Mouse (Mus musculus) midbrain, embryonic 16.5 days (tissue): ENCODE data around the gene Fut1. TPM values are rescaled to one million over a fixed set of nuclear protein-coding genes. Genes with fewer than 3 reads are reported as not detected.

ENCODE experiments used
- ATAC-seq: fragments of 200-750 bp; cut with Nextera tagmentation; 2 replicates; pipeline ENCODE4 v1.8.0; 2017; ENCODE audit warnings: moderate TSS enrichment
- H3K27ac ChIP-seq: fragments of 300-500 bp; sonication (generic); 2 replicates; pipeline ENCODE4 v1.5.1; 2014; ENCODE audit warnings: mild to moderate bottlenecking, low read length, mixed read lengths
- H3K27me3 ChIP-seq: fragments of 300-500 bp; sonication (generic); 2 replicates; pipeline ENCODE4 v1.6.1; 2014; ENCODE audit warnings: low read depth, low read length, mixed read lengths; ENCODE audit not compliant: control insufficient read depth, insufficient read depth
- H3K36me3 ChIP-seq: fragments of 300-500 bp; sonication (generic); 2 replicates; pipeline ENCODE4 v1.6.1; 2014; ENCODE audit warnings: mild to moderate bottlenecking, low read length, moderate library complexity, mixed read lengths; ENCODE audit not compliant: control insufficient read depth, insufficient read depth
- H3K4me1 ChIP-seq: fragments of 300-500 bp; sonication (generic); 2 replicates; pipeline ENCODE4 v1.6.1; 2014; ENCODE audit warnings: mild to moderate bottlenecking, low read length, mixed read lengths; ENCODE audit not compliant: control insufficient read depth, insufficient read depth
- H3K4me2 ChIP-seq: fragments of 300-500 bp; sonication (generic); 2 replicates; pipeline ENCODE4 v1.6.1; 2014; ENCODE audit warnings: mild to moderate bottlenecking, low read length, mixed read lengths
- H3K4me3 ChIP-seq: fragments of 300-500 bp; sonication (generic); 2 replicates; pipeline ENCODE4 v1.5.1; 2014; ENCODE audit warnings: low read depth, mild to moderate bottlenecking, low read length, moderate library complexity, mixed read lengths
- H3K9ac ChIP-seq: fragments of 300-500 bp; sonication (generic); 2 replicates; pipeline ENCODE4 v1.6.1; 2014; ENCODE audit warnings: low read depth, low read length, mixed read lengths
- H3K9me3 ChIP-seq: fragments of 300-500 bp; sonication (generic); replicated peaks from 2 replicates; pipeline ENCODE4 v1.6.1; 2014; ENCODE audit warnings: mild to moderate bottlenecking, low read length, mixed read lengths; ENCODE audit not compliant: control insufficient read depth, poor library complexity, severe bottlenecking
- WGBS: fragments of 180-500 bp; shearing (Covaris S2); extraction: QIAGEN DNeasy Blood & Tissue Kit; methylation state at CpG from one replicate; pipeline ENCODE4 v1.1.7; 2014; 5-methylcytosine and 5-hydroxymethylcytosine counted together
- polyA plus RNA-seq: library from polyadenylated mRNA; unstranded; fragments of >200 nt; fragmentation: Nextera tagmentation; extraction: Ambion mirVana; gene quantifications from 2 replicates; pipeline ENCODE4 v1.2.1, GENCODE M21; 2015

The Fut1 gene
- polyA plus RNA-seq, 1 experiment from 2014 or later, result not detected

GRCm38 (mm10) chr7:45585923-45586322, 31.2 kb upstream of the Fut1 start:
- H3K9me3 ChIP-seq, result no peaks in the 10 kb centered on the region
- H3K27me3 ChIP-seq, result no peaks in the 10 kb centered on the region
- no peak for ATAC-seq
- H3K4me1 ChIP-seq, result no peaks in the 10 kb centered on the region; the same call in 1 of the 2 replicates
- H3K4me3 ChIP-seq, result no peak overlapping the region
- H3K9ac ChIP-seq, result no peak overlapping the region
- no peak overlapping the region for H3K27ac ChIP-seq
- H3K4me2 ChIP-seq, result no peak overlapping the region
- H3K36me3 ChIP-seq, result 0 out of 2 replicates have a peak, but pooled peaks cover 5% of the 10 kb centered on the region
- WGBS, result 90% methylated on average over 6 of the region's 6 CpGs

GRCm38 (mm10) chr7:45587631-45588592, 29.2 kb upstream of the Fut1 start:
- Histone ChIP-seq H3K4me1 (no peaks in the 10 kb centered on the region; the same call in 1 of the 2 replicates), H3K36me3 (0 out of 2 replicates have a peak, but pooled peaks cover 5% of the 10 kb centered on the region), H3K9me3 (no peaks in the 10 kb centered on the region), H3K9ac (no peak overlapping the region), H3K27ac (no peak overlapping the region), H3K27me3 (no peaks in the 10 kb centered on the region), H3K4me3 (no peak overlapping the region), H3K4me2 (peak overlapping the region; percentile 75; the same call in 1 of the 2 replicates)
- ATAC-seq, result no peak
- WGBS, result 95% methylated on average over 23 of the region's 23 CpGs

GRCm38 (mm10) chr7:45589173-45589572, 27.9 kb upstream of the Fut1 start:
- H3K4me1 ChIP-seq, result no peaks in the 10 kb centered on the region; the same call in 1 of the 2 replicates
- peak overlapping the region; percentile 75 for H3K4me2 ChIP-seq
- H3K9ac ChIP-seq, result peak overlapping the region; percentile 68; the same call in 1 of the 2 replicates
- H3K9me3 ChIP-seq, result no peaks in the 10 kb centered on the region
- peak; percentile 99 for ATAC-seq
- no peaks in the 10 kb centered on the region for H3K27me3 ChIP-seq
- peak overlapping the region; percentile 85 for H3K27ac ChIP-seq
- 2% methylated on average over 19 of the region's 19 CpGs for WGBS
- peak overlapping the region; percentile 43 for H3K4me3 ChIP-seq
- H3K36me3 ChIP-seq, result 0 out of 2 replicates have a peak, but pooled peaks cover 3% of the 10 kb centered on the region

GRCm38 (mm10) chr7:45589898-45590297, 27.2 kb upstream of the Fut1 start:
- no peak for ATAC-seq
- H3K9me3 ChIP-seq, result no peaks in the 10 kb centered on the region
- no peaks in the 10 kb centered on the region for H3K27me3 ChIP-seq
- no peaks in the 10 kb centered on the region; the same call in 1 of the 2 replicates for H3K4me1 ChIP-seq
- 0 out of 2 replicates have a peak overlapping the region, but pooled peaks have one; percentile 43 for H3K4me3 ChIP-seq
- no peaks in the 10 kb centered on the region for H3K36me3 ChIP-seq
- 94% methylated on average over 5 of the region's 5 CpGs for WGBS
- no peak overlapping the region; the same call in 1 of the 2 replicates for H3K4me2 ChIP-seq
- 0 out of 2 replicates have a peak overlapping the region, but pooled peaks have one; percentile 56 for H3K9ac ChIP-seq
- peak overlapping the region; percentile 64 for H3K27ac ChIP-seq

GRCm38 (mm10) chr7:45590874-45591273, 26.2 kb upstream of the Fut1 start:
- no peaks in the 10 kb centered on the region for H3K9me3 ChIP-seq
- WGBS, result 56% methylated on average over 3 of the region's 3 CpGs
- H3K4me2 ChIP-seq, result no peak overlapping the region
- ATAC-seq, result no peak
- no peak overlapping the region for H3K9ac ChIP-seq
- H3K27me3 ChIP-seq, result no peaks in the 10 kb centered on the region
- no peaks in the 10 kb centered on the region; the same call in 1 of the 2 replicates for H3K4me1 ChIP-seq
- H3K36me3 ChIP-seq, result no peaks in the 10 kb centered on the region
- no peak overlapping the region for H3K27ac ChIP-seq
- no peak overlapping the region for H3K4me3 ChIP-seq

- no peaks in the 10 kb centered on the region for H3K9me3 ChIP-seq
- H3K27ac ChIP-seq, result no peak overlapping the region
- H3K9ac ChIP-seq, result no peak overlapping the region
- no peaks in the 10 kb centered on the region; the same call in 1 of the 2 replicates for H3K4me1 ChIP-seq
- no peaks in the 10 kb centered on the region for H3K36me3 ChIP-seq
- no peak overlapping the region for H3K4me2 ChIP-seq
- no peak overlapping the region for H3K4me3 ChIP-seq
- no peak for ATAC-seq
- 76% methylated on average over 7 of the region's 7 CpGs for WGBS
- H3K27me3 ChIP-seq, result no peaks in the 10 kb centered on the region
Observed at GRCm38 (mm10) chr7:45591880-45592279, 25.2 kb upstream of the Fut1 start.

GRCm38 (mm10) chr7:45593118-45593815, 23.8 kb upstream of the Fut1 start:
- no peaks in the 10 kb centered on the region for H3K36me3 ChIP-seq
- no peaks in the 10 kb centered on the region for H3K27me3 ChIP-seq
- no peak overlapping the region for H3K4me2 ChIP-seq
- H3K4me1 ChIP-seq, result no peaks in the 10 kb centered on the region; the same call in 1 of the 2 replicates
- H3K9me3 ChIP-seq, result no peaks in the 10 kb centered on the region
- no peak overlapping the region for H3K9ac ChIP-seq
- 27% methylated on average over 10 of the region's 10 CpGs for WGBS
- H3K27ac ChIP-seq, result no peak overlapping the region
- ATAC-seq, result no peak
- no peak overlapping the region for H3K4me3 ChIP-seq

GRCm38 (mm10) chr7:45595176-45595575, 21.9 kb upstream of the Fut1 start:
- WGBS, result 80% methylated on average over 4 of the region's 4 CpGs
- no peak overlapping the region for H3K9ac ChIP-seq

More at GRCm38 (mm10) chr7:45595176-45595575, 21.9 kb upstream of the Fut1 start:
- no peaks in the 10 kb centered on the region for H3K9me3 ChIP-seq
- H3K27me3 ChIP-seq, result no peaks in the 10 kb centered on the region
- H3K4me3 ChIP-seq, result no peak overlapping the region
- H3K36me3 ChIP-seq, result no peaks in the 10 kb centered on the region
- H3K4me1 ChIP-seq, result no peaks in the 10 kb centered on the region
- H3K4me2 ChIP-seq, result no peak overlapping the region
- ATAC-seq, result no peak
- H3K27ac ChIP-seq, result no peak overlapping the region
